Mouse (Mus musculus) megakaryocyte, embryonic 14.5 days (primary cell): ENCODE measurements around the gene Plekha4. TPM values are rescaled to one million over a fixed set of nuclear protein-coding genes. Genes with fewer than 3 reads are reported as not detected.

Experiments
- H3K27me3 ChIP-seq: replicated peaks from 2 replicates; pipeline ENCODE3; 2012; ENCODE audit warnings: inconsistent platforms
- H3K36me3 ChIP-seq: replicated peaks from 2 replicates; pipeline ENCODE3; 2012; ENCODE audit warnings: low read length, inconsistent platforms, mixed read lengths
- H3K4me1 ChIP-seq: 2 replicates; pipeline ENCODE4 v1.6.1; 2012; ENCODE audit warnings: inconsistent platforms
- H3K4me3 ChIP-seq: replicated peaks from 2 replicates; pipeline ENCODE3; 2012; ENCODE audit warnings: moderate library complexity, mild to moderate bottlenecking, inconsistent platforms
- H3K9me3 ChIP-seq: 2 replicates; pipeline ENCODE4 v1.6.1; 2012; ENCODE audit warnings: inconsistent platforms
- FLI1 ChIP-seq: IDR thresholded peaks from 2 replicates; pipeline ENCODE4 v1.6.1; 2012; ENCODE audit warnings: low read length, inconsistent platforms, mixed read lengths
- GATA1 ChIP-seq: IDR thresholded peaks from 3 replicates; pipeline ENCODE4 v1.6.1; 2012; ENCODE audit warnings: mixed read lengths, low read length, inconsistent platforms, borderline replicate concordance
- polyA plus RNA-seq: library from polyadenylated mRNA; stranded (reverse); fragments of >175 nt; gene quantifications from 2 replicates; pipeline ENCODE4 v1.2.3, GENCODE M21; 2012; ENCODE audit warnings: low replicate concordance; ENCODE audit not compliant: insufficient read depth

Gene Plekha4
- polyA plus RNA-seq, 1 experiment: 2.9 TPM

GRCm38 (mm10) chr7:45537602-45538001 is 11.5 kb downstream of the Plekha4 start:
- Histone ChIP-seq H3K9me3 (peaks cover 4% of the 10 kb centered on the region), H3K4me1 (peaks cover 22% of the 10 kb centered on the region), H3K27me3 (peaks cover 35% of the 10 kb centered on the region), H3K4me3 (peak overlapping the region; percentile 86), H3K36me3 (no peaks in the 10 kb centered on the region)
- TF ChIP-seq FLI1: no peak
- TF ChIP-seq GATA1: no peak

GRCm38 (mm10) chr7:45538163-45539041 is 12.3 kb downstream of the Plekha4 start:
- H3K4me3 ChIP-seq: peak overlapping the region; percentile 86
- TF ChIP-seq GATA1: no peak
- peaks cover 4% of the 10 kb centered on the region for H3K9me3 ChIP-seq
- H3K36me3 ChIP-seq: no peaks in the 10 kb centered on the region
- peaks cover 34% of the 10 kb centered on the region for H3K27me3 ChIP-seq
- peaks cover 22% of the 10 kb centered on the region for H3K4me1 ChIP-seq

- peaks cover 33% of the 10 kb centered on the region for H3K27me3 ChIP-seq
These were observed 13.0 kb downstream of the Plekha4 start for GRCm38 (mm10) chr7:45539095-45539494.

GRCm38 (mm10) chr7:45540213-45540612 is 14.1 kb downstream of the Plekha4 start:
- TF ChIP-seq FLI1 (no peak), GATA1 (no peak)
- Histone ChIP-seq H3K4me3 (no peak overlapping the region), H3K4me1 (peaks cover 17% of the 10 kb centered on the region), H3K9me3 (peaks cover 12% of the 10 kb centered on the region), H3K27me3 (peaks cover 28% of the 10 kb centered on the region), H3K36me3 (no peaks in the 10 kb centered on the region)

More at GRCm38 (mm10) chr7:45539095-45539494, 13.0 kb downstream of the Plekha4 start:
- H3K4me3 ChIP-seq: no peak overlapping the region
- H3K36me3 ChIP-seq: no peaks in the 10 kb centered on the region
- TF ChIP-seq GATA1 (no peak), FLI1 (no peak)
- peaks cover 8% of the 10 kb centered on the region for H3K9me3 ChIP-seq
- peaks cover 22% of the 10 kb centered on the region for H3K4me1 ChIP-seq

- peaks cover 8% of the 10 kb centered on the region for H3K9me3 ChIP-seq
- no peaks in the 10 kb centered on the region for H3K36me3 ChIP-seq
- H3K4me1 ChIP-seq: no peaks in the 10 kb centered on the region; the same call in 1 of the 2 replicates
- H3K4me3 ChIP-seq: no peak overlapping the region
- TF ChIP-seq FLI1: no peak
- TF ChIP-seq GATA1: no peak
- peaks cover 33% of the 10 kb centered on the region for H3K27me3 ChIP-seq
These were observed 18.4 kb downstream of the Plekha4 start for GRCm38 (mm10) chr7:45544525-45544924.

- TF ChIP-seq FLI1 (no peak), GATA1 (no peak)
- Histone ChIP-seq H3K4me3 (no peak overlapping the region), H3K4me1 (peaks cover 14% of the 10 kb centered on the region), H3K36me3 (no peaks in the 10 kb centered on the region), H3K9me3 (no peaks in the 10 kb centered on the region), H3K27me3 (peaks cover 45% of the 10 kb centered on the region)
These were observed 23.7 kb downstream of the Plekha4 start for GRCm38 (mm10) chr7:45549641-45550436.

- peaks cover 46% of the 10 kb centered on the region for H3K27me3 ChIP-seq
- TF ChIP-seq FLI1 (no peak), GATA1 (no peak)
- peaks cover 16% of the 10 kb centered on the region for H3K4me1 ChIP-seq
- no peaks in the 10 kb centered on the region for H3K9me3 ChIP-seq
- H3K36me3 ChIP-seq: no peaks in the 10 kb centered on the region
- no peak overlapping the region for H3K4me3 ChIP-seq
These were observed 24.8 kb downstream of the Plekha4 start for GRCm38 (mm10) chr7:45550821-45551511.

GRCm38 (mm10) chr7:45551512-45551883 is 25.4 kb downstream of the Plekha4 start:
- Histone ChIP-seq H3K9me3 (no peaks in the 10 kb centered on the region), H3K36me3 (no peaks in the 10 kb centered on the region)

GRCm38 (mm10) chr7:45553519-45553918 is 27.4 kb downstream of the Plekha4 start:
- Histone ChIP-seq H3K9me3 (no peaks in the 10 kb centered on the region), H3K4me1 (peaks cover 22% of the 10 kb centered on the region), H3K4me3 (no peak overlapping the region), H3K36me3 (no peaks in the 10 kb centered on the region), H3K27me3 (peaks cover 48% of the 10 kb centered on the region)
- no peak for TF ChIP-seq FLI1
- TF ChIP-seq GATA1: no peak

More at GRCm38 (mm10) chr7:45551512-45551883, 25.4 kb downstream of the Plekha4 start:
- no peak for TF ChIP-seq FLI1
- no peak for TF ChIP-seq GATA1
- H3K4me3 ChIP-seq: no peak overlapping the region
- H3K27me3 ChIP-seq: peaks cover 46% of the 10 kb centered on the region
- H3K4me1 ChIP-seq: peaks cover 21% of the 10 kb centered on the region
